Mouse (Mus musculus) T-helper 17 cell (primary cell): Measurements from ENCODE around the gene Hand2.

Source experiments
- in situ Hi-C, 2 experiments: fragments of 300-600 bp; cut with MboI, MseI; formaldehyde crosslinking; loops; 1 replicate in 1 of 2; 2 replicates in 1 of 2; pipeline ENCODE4 v1.15.1; 2025; ENCODE audit warnings: high pct_unique_total_duplicates in 2 of 2

Gene Hand2

DNA sequence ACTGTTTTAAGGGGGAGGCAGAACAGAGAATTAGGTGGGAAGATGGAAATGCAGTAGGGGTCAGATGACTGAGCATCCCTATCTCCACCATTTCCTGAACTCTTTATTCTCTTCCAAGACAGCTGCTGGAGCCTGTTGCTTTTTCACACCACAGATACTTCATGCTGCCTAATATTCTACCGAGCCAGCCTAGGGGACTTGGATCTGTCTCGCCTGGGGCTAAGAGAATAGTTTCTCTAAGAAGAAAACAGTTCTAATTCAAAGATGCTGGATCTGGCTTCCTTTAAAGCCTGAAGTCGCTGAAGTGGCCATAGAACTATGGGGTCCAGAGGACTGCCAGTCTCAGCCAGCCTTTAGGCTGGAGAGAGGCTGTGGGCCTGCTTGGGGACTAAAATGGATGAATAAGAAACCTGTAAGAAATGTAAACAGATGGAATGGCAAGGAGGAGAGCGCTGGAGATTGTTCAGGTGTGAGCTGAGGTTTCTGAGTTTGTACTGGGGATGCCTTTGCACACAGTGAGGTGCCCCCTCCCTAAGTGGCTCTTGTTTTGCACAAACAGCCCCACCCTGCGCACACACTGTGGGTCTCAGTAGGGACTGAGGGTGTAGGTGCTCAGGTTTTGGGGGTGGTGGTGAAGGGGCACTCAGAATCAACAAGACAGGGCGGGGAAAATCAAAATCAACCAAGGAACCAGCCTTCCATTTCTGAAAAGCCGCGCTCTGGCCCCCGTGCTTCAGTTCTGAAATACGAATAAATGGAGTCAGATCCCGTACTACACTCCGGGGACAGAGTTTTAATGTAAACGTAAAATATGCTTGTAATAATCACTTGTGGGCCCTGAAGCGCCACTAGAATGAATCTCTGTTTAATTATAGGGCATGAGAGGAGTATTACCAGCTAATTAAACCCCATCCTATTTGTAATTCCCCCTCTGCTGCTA, 19.2 kb downstream of the Hand2 start:
- in situ Hi-C loops = no loop called here

DNA sequence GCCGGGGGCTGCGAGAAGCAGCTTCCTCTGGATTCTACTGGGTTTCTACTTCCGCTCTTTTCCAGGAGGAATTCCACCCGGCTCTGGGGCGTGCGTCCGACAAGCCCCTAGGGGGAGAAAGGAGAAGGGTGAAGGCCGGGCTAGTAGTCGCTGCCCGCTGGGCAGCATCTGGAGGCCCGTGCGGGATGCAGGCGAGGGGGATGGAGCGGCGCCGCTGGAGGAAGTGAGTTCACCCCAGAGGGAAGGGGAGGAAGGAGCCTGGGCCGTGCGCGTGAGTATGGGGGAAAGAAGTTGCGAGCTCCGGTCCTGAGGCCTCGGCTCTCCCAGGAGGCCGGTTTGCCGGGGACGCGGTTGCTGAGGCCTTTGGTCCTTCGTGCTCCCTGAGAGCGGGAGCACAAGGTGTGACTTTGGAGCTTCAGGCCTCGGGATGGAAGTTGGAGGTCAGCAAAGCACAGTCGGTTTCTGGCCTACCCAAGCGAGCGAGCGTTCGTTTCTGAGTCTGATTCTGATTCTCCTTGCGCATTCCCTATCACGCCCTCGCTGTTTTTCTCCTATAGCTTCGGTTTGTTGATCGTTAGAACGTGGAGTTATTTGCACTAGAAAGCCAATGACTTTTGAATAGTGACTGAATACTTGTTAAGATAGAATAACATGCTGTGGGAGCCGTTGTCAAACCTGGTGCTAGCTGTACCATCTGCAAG, 20.2 kb downstream of the Hand2 start:
- in situ Hi-C loops = no loop called here

DNA sequence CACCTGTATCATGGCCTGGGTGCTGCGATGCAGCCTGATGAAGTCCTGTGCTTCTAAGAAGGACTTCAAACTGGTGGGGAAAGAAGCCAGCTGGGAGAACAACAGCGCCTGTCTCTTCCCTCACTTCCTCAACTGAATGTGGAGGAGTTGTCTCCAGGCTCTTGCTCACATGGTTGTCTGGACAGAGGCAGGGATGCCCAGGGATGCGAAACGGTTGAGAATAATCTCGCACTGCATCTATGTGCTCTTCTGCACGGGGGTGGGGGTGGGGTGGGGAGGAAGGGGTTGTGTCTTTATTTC, 20.7 kb downstream of the Hand2 start:
- in situ Hi-C loops = no loop called here

DNA sequence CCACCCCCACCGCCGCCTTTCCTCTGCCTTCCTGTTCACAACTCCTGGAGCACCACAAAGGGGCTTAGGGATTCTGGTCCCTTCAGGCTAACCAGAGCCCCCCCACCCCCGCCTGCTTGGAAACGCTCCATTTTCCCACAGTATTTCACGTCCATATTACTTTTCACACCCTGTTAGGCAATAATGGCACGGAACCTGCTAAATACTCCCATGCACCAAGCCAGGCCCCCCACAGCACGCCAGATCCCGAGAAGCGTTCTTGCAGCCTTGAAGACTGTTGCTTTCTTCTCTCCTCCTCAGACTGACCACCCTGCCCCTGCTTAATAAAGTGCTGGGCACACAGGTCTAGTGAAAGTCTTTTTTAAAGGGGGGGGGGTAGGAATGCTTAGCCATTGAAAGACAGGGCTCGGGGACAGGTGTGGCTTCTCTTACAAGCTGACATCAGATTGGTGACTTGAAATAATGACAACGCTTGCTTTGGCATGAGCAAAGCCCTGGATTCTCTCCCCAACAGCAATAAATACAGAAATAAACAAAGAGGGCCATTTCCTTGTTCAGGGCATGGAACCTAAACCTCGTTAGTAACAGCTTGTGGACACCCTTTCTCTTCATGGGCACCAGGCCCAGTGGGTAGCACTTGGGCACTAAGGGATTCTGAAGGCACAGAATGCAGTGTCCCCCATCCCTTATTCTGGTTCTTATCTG, 21.8 kb downstream of the Hand2 start:
- in situ Hi-C loops = no loop called here

DNA sequence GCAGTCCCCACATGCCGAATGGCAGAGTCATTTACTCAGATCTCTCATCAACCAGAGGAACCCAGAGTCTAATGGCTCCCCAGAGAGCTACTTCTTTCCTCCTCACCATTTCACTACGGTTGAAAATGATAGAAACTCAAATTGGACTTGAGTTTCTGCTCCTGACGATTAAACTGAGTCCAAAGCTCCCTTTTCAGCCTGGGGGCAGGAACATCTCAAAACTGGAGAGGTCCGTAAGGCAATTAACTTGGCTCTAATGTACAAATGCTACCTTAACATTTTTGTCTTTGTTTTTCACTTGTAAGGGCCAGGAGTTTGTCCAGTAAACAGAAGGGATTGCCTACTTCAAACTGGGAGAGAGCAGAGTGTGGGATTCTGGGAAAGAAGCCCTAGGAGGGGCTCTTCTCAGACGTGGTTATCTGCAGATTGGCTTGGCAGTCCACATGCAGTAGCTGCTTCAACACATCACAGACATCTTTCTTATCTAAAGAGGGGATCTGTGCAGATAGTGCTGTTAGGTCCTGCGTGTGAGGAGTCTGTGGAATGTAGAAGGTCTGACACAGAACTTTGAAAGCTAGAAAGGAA, 23.0 kb downstream of the Hand2 start:
- in situ Hi-C loops = no loop called here

- in situ Hi-C loops = no loop called here
Measured at GRCm38 (mm10) chr8:57344956-57345870, 24.4 kb downstream of the Hand2 start.

- in situ Hi-C loops = no loop called here
Measured at GRCm38 (mm10) chr8:57346371-57346770, 25.6 kb downstream of the Hand2 start.

DNA sequence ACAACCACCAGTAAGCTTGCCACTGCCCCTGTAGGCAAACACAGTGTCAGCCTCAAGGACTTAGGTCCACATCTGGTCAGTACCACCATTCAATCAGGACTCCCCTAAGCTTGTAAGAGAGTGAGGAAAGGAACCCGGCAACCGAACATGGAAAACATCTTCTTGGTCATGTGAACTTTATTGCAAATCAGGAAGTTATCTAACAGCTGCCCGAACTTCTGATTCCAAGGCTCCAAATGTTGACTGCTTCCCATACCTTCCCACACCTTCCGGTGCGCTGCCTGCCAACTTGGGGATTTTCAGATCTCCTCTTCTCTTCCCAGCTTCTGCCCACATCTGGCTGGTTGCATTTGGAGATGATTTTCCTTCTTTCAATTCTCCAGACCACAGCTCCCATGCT, 26.4 kb downstream of the Hand2 start:
- in situ Hi-C loops = no loop called here

- in situ Hi-C loops = no loop called here
Measured at GRCm38 (mm10) chr8:57348251-57348650, 27.5 kb downstream of the Hand2 start.

- in situ Hi-C loops = no loop called here
Measured at GRCm38 (mm10) chr8:57348866-57349520, 28.2 kb downstream of the Hand2 start.

DNA sequence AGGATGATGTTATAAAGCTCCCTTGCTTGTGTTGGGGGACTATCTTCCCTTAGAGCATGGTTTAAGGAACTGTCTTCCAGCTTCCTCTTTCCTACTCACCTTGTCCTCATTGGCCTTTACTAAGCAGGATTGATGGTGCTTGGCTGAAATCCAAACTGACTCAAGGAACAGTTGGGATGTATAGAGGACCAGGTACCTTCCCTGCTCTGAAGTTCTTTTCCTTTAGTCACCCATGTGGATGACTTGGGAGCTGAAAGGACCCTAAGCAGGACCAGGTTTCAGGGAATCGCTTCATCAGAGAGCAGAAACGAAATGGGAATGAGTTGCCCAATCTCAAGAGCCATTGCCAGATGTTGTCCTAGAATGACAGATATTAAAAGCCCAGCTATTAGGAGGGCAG, 31.1 kb downstream of the Hand2 start:
- in situ Hi-C loops = loop anchor here in 1 of 2 experiments (5.0 kb wide), 1 partner anchor 75 kb away; no protein-coding TSS in a partner anchor

GRCm38 (mm10) chr8:57353346-57354305, 32.8 kb downstream of the Hand2 start:
- in situ Hi-C loops = loop anchor here in 1 of 2 experiments (5.0 kb wide), 1 partner anchor 74 kb away; no protein-coding TSS in a partner anchor

- in situ Hi-C loops = loop anchor here in 1 of 2 experiments (5.0 kb wide), 1 partner anchor 72 kb away; no protein-coding TSS in a partner anchor
Measured at GRCm38 (mm10) chr8:57354876-57355275, 34.1 kb downstream of the Hand2 start.

DNA sequence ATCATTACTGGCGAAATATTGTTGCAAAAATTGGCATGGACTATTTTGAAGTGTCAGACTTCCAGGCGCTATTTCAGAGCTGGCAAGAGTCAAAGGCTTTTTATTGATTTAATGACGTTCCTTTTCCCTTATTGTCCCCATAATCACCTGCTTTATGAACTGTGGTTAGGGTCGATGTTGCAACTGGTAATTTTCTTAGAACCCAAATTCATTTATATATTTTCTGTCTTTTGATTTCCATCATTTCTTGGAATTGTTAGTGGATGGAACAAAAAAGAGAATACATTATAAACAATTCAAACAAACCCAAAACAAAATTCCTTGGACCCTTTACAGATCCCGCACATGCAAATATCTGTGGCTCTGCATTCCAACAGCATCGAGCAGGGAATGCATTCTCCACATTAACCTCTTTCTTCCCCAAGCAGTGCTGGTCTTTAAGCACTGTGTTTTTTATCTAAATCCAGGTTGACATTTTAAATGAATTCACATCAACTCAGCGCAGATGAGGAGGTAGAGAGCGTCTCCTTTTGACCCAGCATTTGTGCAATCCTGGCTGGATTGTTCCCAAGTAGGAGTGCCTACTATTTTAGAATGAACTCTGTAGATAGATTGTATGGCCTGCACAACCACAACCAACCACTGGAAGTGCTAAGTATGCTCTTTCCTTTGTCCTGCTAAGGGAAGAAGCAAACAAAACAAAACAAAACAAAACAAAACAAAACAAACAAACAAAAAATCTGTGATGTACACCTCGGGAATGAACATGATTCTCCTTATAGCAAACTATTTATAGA, 35.9 kb downstream of the Hand2 start:
- in situ Hi-C loops = no loop called here

DNA sequence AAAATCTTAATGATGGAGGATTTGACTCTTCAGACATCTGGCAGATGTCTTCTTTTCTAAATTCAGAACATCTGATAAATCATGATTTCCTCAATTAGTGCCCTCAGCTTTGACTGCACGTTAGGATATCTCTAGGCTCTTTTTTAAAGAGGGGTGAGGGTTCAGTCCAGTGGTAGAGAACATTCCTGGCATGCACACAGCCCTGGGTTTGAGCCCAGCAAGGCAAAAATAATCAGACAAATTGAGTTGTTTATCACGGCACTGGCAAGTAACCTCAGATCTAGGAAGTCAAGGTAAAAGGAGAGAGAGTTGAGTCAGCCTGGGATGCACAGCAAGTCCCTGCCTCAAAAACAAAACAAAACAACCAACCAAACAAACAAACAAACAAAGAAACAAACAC, 39.7 kb downstream of the Hand2 start:
- in situ Hi-C loops = no loop called here

DNA sequence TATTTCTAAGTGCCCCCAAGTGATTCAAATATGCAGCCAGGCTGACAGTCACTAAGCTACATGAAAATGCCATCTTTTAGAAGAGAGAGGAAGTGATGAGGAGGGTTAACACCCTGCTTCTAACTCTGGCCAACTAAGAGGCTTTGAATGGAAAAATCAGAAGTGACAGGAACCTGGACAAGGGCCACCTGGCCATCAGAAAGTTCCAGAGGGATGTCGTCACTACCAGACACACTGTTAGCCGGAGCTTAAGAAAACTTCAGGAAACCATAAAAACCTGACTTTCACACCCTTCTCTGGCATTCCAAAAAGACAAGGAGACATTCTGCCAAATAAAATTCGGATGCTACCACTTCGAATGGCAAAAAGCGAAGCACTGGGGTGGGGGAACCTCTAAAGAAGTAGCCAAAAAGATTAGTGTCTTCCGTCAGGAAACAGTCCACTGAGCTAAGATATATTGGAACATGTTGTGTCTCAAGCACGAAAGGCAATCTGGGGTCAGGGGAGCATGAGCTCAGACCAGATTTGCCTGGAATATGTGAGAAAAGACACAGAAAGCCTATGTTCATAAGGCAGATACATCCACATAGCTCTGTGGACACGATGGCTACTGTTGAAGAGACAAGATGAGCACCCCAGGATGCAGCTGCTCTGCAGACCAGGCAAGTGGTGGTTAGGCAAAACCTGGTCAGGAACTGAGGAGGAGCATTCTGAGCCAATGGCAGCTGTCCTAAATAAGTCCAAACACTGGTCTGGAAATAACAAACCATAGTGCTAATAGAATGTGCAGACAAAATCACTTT, 40.4 kb downstream of the Hand2 start:
- in situ Hi-C loops = no loop called here

DNA sequence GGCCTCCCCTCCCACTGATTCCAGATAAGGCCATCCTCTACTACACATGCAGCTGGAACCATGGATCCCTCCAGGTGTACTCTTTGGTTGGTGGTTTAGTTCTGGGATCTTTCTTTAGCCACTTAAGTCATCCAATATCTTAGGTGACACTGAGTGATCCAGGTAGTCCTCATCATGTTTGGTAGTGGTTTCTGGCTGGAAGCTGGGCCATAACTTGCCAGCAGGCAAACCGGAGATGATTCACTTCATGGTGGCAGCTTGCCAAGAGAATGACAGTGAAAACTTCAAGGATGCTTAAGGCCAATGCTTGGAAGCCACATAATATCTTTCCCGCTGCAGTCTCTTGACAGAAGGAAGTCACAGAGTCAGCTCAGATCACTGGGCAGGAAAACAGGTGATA, 42.1 kb downstream of the Hand2 start:
- in situ Hi-C loops = no loop called here
